Mouse (Mus musculus): ENCODE data around the gene Homer3. TPM values are rescaled to one million over a fixed set of nuclear protein-coding genes. Genes with fewer than 3 reads are reported as not detected.

The Homer3 gene
- total RNA-seq (2021), result 10 to 100 TPM; 44.8 to 50.6 TPM
- long read RNA-seq, experiment 1, transcript Homer3-203 (10 exons, 2,445 nt), result major isoform, 33 of 54 reads
- long read RNA-seq, experiment 1, partial matches to known transcripts, result 11 of 54 reads
- long read RNA-seq, experiment 1, other reads (novel, unspliced or antisense), result 9 of 54 reads
- long read RNA-seq, experiment 2, transcript Homer3-203 (10 exons, 2,445 nt), result major isoform, 28 of 64 reads
- long read RNA-seq, experiment 2, partial matches to known transcripts, result 12 of 64 reads
- long read RNA-seq, experiment 2, other reads (novel, unspliced or antisense), result 21 of 64 reads

- peak; percentile 74 to 86 for DNase-seq (ENCODE audit: low spot score in 2 of 2)
Observed at GRCm38 (mm10) chr8:70282603-70283135, at the start of gene Homer3. TSS of gene Homer3 (plus strand) at chr8:70282827.

- no peak for DNase-seq (ENCODE audit: low spot score in 2 of 2)
Observed at GRCm38 (mm10) chr8:70233606-70234005, 49.0 kb upstream of the Homer3 start.

- DNase-seq (ENCODE audit: low spot score in 2 of 2), result peak; percentile 75 to 90
Observed at GRCm38 (mm10) chr8:70234080-70234780, 48.4 kb upstream of the Homer3 start, which contains the start of the genes Sugp2 and Armc6. TSS of gene Sugp2 (plus strand) at chr8:70234226. TSS of gene Armc6 (minus strand) at chr8:70234466.

- no peak for DNase-seq (ENCODE audit: low spot score in 2 of 2)
Observed at GRCm38 (mm10) chr8:70234781-70235128, 47.9 kb upstream of the Homer3 start.

- DNase-seq (ENCODE audit: low spot score in 2 of 2), result no peak
Observed at GRCm38 (mm10) chr8:70237842-70238241, 44.8 kb upstream of the Homer3 start.

GRCm38 (mm10) chr8:70240642-70241041, 42.0 kb upstream of the Homer3 start:
- DNase-seq (ENCODE audit: low spot score in 2 of 2), result no peak

- DNase-seq (ENCODE audit: low spot score in 2 of 2), result no peak
Observed at GRCm38 (mm10) chr8:70246622-70247021, 36.0 kb upstream of the Homer3 start.

GRCm38 (mm10) chr8:70247841-70248240, 34.8 kb upstream of the Homer3 start:
- no peak for DNase-seq (ENCODE audit: low spot score in 2 of 2)

- DNase-seq (ENCODE audit: low spot score in 2 of 2), result no peak
Observed at GRCm38 (mm10) chr8:70254628-70255027, 28.0 kb upstream of the Homer3 start.

- no peak for DNase-seq (ENCODE audit: low spot score in 2 of 2)
Observed at GRCm38 (mm10) chr8:70257456-70257855, 25.2 kb upstream of the Homer3 start.

- DNase-seq (ENCODE audit: low spot score in 2 of 2), result no peak
Observed at GRCm38 (mm10) chr8:70258600-70258999, 24.0 kb upstream of the Homer3 start.

GRCm38 (mm10) chr8:70259043-70259442, 23.6 kb upstream of the Homer3 start:
- DNase-seq (ENCODE audit: low spot score in 2 of 2), result no peak

- DNase-seq (ENCODE audit: low spot score in 2 of 2), result no peak
Observed at GRCm38 (mm10) chr8:70267674-70268073, 15.0 kb upstream of the Homer3 start.

- no peak for DNase-seq (ENCODE audit: low spot score in 2 of 2)
Observed at GRCm38 (mm10) chr8:70268311-70268710, 14.3 kb upstream of the Homer3 start.

- DNase-seq (ENCODE audit: low spot score in 2 of 2), result no peak
Observed at GRCm38 (mm10) chr8:70268799-70269565, 13.6 kb upstream of the Homer3 start.

GRCm38 (mm10) chr8:70272949-70273348, 9.7 kb upstream of the Homer3 start:
- DNase-seq (ENCODE audit: low spot score in 2 of 2), result no peak

GRCm38 (mm10) chr8:70274350-70274749, 8.3 kb upstream of the Homer3 start:
- no peak for DNase-seq (ENCODE audit: low spot score in 2 of 2)

- DNase-seq (ENCODE audit: low spot score in 2 of 2), result no peak
Observed at GRCm38 (mm10) chr8:70276476-70276875, 6.2 kb upstream of the Homer3 start.

GRCm38 (mm10) chr8:70278175-70278574, 4.5 kb upstream of the Homer3 start:
- DNase-seq (ENCODE audit: low spot score in 2 of 2), result no peak

- no peak for DNase-seq (ENCODE audit: low spot score in 2 of 2)
Observed at GRCm38 (mm10) chr8:70279266-70279665, 3.4 kb upstream of the Homer3 start.

- DNase-seq (ENCODE audit: low spot score in 2 of 2), result no peak
Observed at GRCm38 (mm10) chr8:70281001-70281400, 1.6 kb upstream of the Homer3 start.

Measured in adrenal gland, postnatal 4 days (tissue).